In the genomic region with DNA sequence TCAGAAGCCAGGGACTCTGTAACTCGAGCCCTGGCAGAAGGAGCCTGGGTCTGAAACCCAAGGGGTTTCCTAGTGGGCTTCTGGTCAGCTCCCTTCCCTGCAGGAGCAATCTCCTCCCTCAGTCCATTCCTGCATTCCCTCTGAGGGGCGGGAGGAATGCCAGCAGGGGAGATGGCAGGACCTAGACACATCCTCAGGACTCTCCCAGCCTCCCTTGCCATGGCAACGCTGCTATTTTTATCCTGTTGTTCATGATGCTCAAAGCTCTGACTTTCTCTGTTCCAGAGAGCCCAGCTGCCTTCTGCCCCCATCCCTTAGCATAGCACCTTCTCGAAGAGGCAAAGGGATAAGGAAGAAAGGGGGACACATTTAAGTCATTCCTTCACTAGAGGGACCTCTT, we compare ENCODE assay signal across 12 mouse cellular contexts. TPM values are rescaled to one million over a fixed set of nuclear protein-coding genes. Genes with fewer than 3 reads are reported as not detected.
DNase-seq lines count a peak whose midpoint lies in the region; ATAC-seq and TF ChIP-seq lines count a peak whose summit lies in the region.
"Had no signal": no experiment of that assay in that cellular context is flagged by ENCODE, and none has a peak within 500 bp of the region (broad histone marks: within the 10 kb centered on the region; RNA-seq: fewer than 3 reads in every experiment).

No protein-coding gene starts in this region.

- 0 out of 2 replicates have a peak overlapping the region, but pooled peaks have one; percentile 36 for H3K9ac ChIP-seq in embryonic facial prominence, embryonic 13.5 days

- intact Hi-C loops in heart, postnatal 25 days (cut with DNase I), result no loop called here

- WGBS in embryonic facial prominence, embryonic 13.5 days, result 14% methylated on average over 4 of the region's 4 CpGs

- no peaks in the 10 kb centered on the region for H3K9me3 ChIP-seq in embryonic facial prominence, embryonic 13.5 days
- H3K9me3 ChIP-seq: G1E had no signal

- no peak overlapping the region for H3K4me2 ChIP-seq in embryonic facial prominence, embryonic 13.5 days

- H3K4me1 ChIP-seq in embryonic facial prominence, embryonic 13.5 days, result peaks cover 61% of the 10 kb centered on the region

- no peaks in the 10 kb centered on the region for H3K36me3 ChIP-seq in embryonic facial prominence, embryonic 13.5 days
- H3K36me3 ChIP-seq: G1E had no signal

- no peak overlapping the region for H3K4me3 ChIP-seq in layer of hippocampus, adult 2 months
- H3K4me3 ChIP-seq in embryonic facial prominence, embryonic 13.5 days, result no peak overlapping the region

- peak overlapping the region; percentile 89 for H3K27ac ChIP-seq in layer of hippocampus, adult 2 months
- H3K27ac ChIP-seq in embryonic facial prominence, embryonic 13.5 days, result no peak overlapping the region

- peaks cover 24% of the 10 kb centered on the region for H3K27me3 ChIP-seq in embryonic facial prominence, embryonic 13.5 days

- no peak for TF ChIP-seq CTCF in layer of hippocampus, adult 2 months (conservative IDR thresholded peaks at IDR 0.05)

- peak; percentile 61 to 68 for DNase-seq in layer of hippocampus, adult 2 months (ENCODE audit: low spot score in 2 of 2)
- DNase-seq in layer of hippocampus, postnatal 14 days (ENCODE audit: low spot score in 2 of 2), result no peak
- peak; percentile 74 to 79 for DNase-seq in left cerebral cortex, adult 9 months (ENCODE audit: low spot score in 2 of 2)
- peak; percentile 63 for DNase-seq in right cerebral cortex, postnatal 4 days
- no peak for DNase-seq in urinary bladder, postnatal 4 days (ENCODE audit: low spot score in 2 of 2)
- DNase-seq in heart, postnatal 25 days (ENCODE audit: low spot score), result no peak
- DNase-seq in gastrocnemius, postnatal 10 days, result no peak

- ATAC-seq in embryonic facial prominence, embryonic 13.5 days (ENCODE audit: insufficient number of reproducible peaks, insufficient read depth, low FRiP score, low TSS enrichment, low read depth), result no peak

RNA-seq across cellular contexts. Expression of a gene that starts 16.9 kb away (rescaled TPM):
- total RNA-seq in layer of hippocampus, adult 2 months (2021), result under 1 TPM; 0.47 to 0.61 TPM
- total RNA-seq in layer of hippocampus, postnatal 14 days (2021), result under 1 TPM; 0.91 to 0.97 TPM
- polyA plus RNA-seq in embryonic facial prominence, embryonic 13.5 days (2015; fragmentation: Nextera tagmentation; extraction: Ambion mirVana), result 0.34 and 0.37 TPM in 2 replicates
- total RNA-seq in heart, postnatal 25 days (2021), result not detected
- total RNA-seq in gastrocnemius, postnatal 10 days (2021), result under 1 TPM in 1 of 2 experiments, not detected in 1; 0.05 TPM
- total RNA-seq: common myeloid progenitor, adult 5-6 weeks; hematopoietic stem cell, adult 5-6 weeks had no signal
- polyA plus RNA-seq: G1E had no signal

RNA-seq across cellular contexts. Expression of a gene that starts 16.9 kb away (rescaled TPM):
- total RNA-seq in layer of hippocampus, adult 2 months (2021), result under 1 TPM; 0.64 to 0.88 TPM
- total RNA-seq in layer of hippocampus, postnatal 14 days (2021), result 1 to 10 TPM; 1.4 to 1.8 TPM
- polyA plus RNA-seq in embryonic facial prominence, embryonic 13.5 days (2015; fragmentation: Nextera tagmentation; extraction: Ambion mirVana), result 1.2 and 1.8 TPM in 2 replicates
- total RNA-seq in heart, postnatal 25 days (2021), result not detected
- total RNA-seq in gastrocnemius, postnatal 10 days (2021), result not detected
- total RNA-seq: common myeloid progenitor, adult 5-6 weeks; hematopoietic stem cell, adult 5-6 weeks had no signal
- polyA plus RNA-seq: G1E had no signal

RNA-seq across cellular contexts. Expression of a gene that starts 21.4 kb away (rescaled TPM):
- total RNA-seq in layer of hippocampus, adult 2 months (2021), result not detected
- total RNA-seq in layer of hippocampus, postnatal 14 days (2021), result not detected
- polyA plus RNA-seq in embryonic facial prominence, embryonic 13.5 days (2015; fragmentation: Nextera tagmentation; extraction: Ambion mirVana), result not detected in 2 replicates
- not detected for total RNA-seq in heart, postnatal 25 days (2021)
- total RNA-seq in gastrocnemius, postnatal 10 days (2021), result not detected
- total RNA-seq: common myeloid progenitor, adult 5-6 weeks; G1E; hematopoietic stem cell, adult 5-6 weeks had no signal
- polyA plus RNA-seq: G1E; lung, embryonic 16.5 days had no signal

Comparison
In these comparisons a context has a peak if more than half of its experiments do, and no peak if none do; other contexts are left out.
1. DNase-seq: peak in layer of hippocampus, adult 2 months (2 of 2), left cerebral cortex, adult 9 months (2 of 2) and right cerebral cortex, postnatal 4 days (single experiment); none in layer of hippocampus, postnatal 14 days (0 of 2), urinary bladder, postnatal 4 days (0 of 2), heart, postnatal 25 days (single experiment) and gastrocnemius, postnatal 10 days (single experiment).